18 mouse cellular contexts compared by ENCODE assay signal in genomic region chr10:89819146-89819545, GRCm38 (mm10). TPM values are rescaled to one million over a fixed set of nuclear protein-coding genes. Genes with fewer than 3 reads are reported as not detected.
"Had no signal": no experiment of that assay in that cellular context is flagged by ENCODE, and none has a peak within 500 bp of the region (broad histone marks: within the 10 kb centered on the region; RNA-seq: fewer than 3 reads in every experiment).

No protein-coding gene starts in this region.

- H3K4me2 ChIP-seq: lung, embryonic 15.5 days; midbrain, embryonic 11.5 days; midbrain, embryonic 13.5 days; midbrain, embryonic 15.5 days; neural tube, embryonic 12.5 days; stomach, embryonic 15.5 days had no signal

- H3K9ac ChIP-seq: lung, embryonic 15.5 days; midbrain, embryonic 13.5 days; midbrain, embryonic 15.5 days; neural tube, embryonic 12.5 days; stomach, embryonic 15.5 days had no signal

- H3K4me1 ChIP-seq: lung, embryonic 15.5 days; midbrain, embryonic 13.5 days; midbrain, embryonic 15.5 days; neural tube, embryonic 12.5 days; stomach, embryonic 15.5 days had no signal

- H3K9me3 ChIP-seq: lung, embryonic 15.5 days; megakaryocyte, embryonic 14.5 days; midbrain, embryonic 13.5 days; midbrain, embryonic 15.5 days; neural tube, embryonic 12.5 days; stomach, embryonic 15.5 days had no signal

- H3K27me3 ChIP-seq: lung, embryonic 15.5 days; megakaryocyte, embryonic 14.5 days; midbrain, embryonic 13.5 days; midbrain, embryonic 15.5 days; neural tube, embryonic 12.5 days; stomach, embryonic 15.5 days had no signal

- DNase-seq: lung, adult 2 months; lung, postnatal 14 days; lung, postnatal 36 days; right cerebral cortex, postnatal 14 days; thymus, adult 2 months; thymus, postnatal 36 days had no signal

- ATAC-seq: lung, postnatal 0 days; midbrain, embryonic 13.5 days; midbrain, embryonic 15.5 days had no signal

- H3K4me3 ChIP-seq: lung, embryonic 15.5 days; megakaryocyte, embryonic 14.5 days; midbrain, embryonic 13.5 days; midbrain, embryonic 15.5 days; neural tube, embryonic 12.5 days; stomach, embryonic 15.5 days had no signal

- H3K27ac ChIP-seq: lung, embryonic 15.5 days; macrophage; midbrain, embryonic 13.5 days; midbrain, embryonic 15.5 days; neural tube, embryonic 12.5 days; stomach, embryonic 15.5 days; stomach, postnatal 0 days had no signal

RNA-seq across cellular contexts. Expression of gene Anks1b, which starts 54.2 kb away (rescaled TPM):
- total RNA-seq: megakaryocyte progenitor cell, adult 5-6 weeks; monocyte, adult 5-6 weeks had no signal
- polyA plus RNA-seq: macrophage had no signal
